Mouse (Mus musculus): ENCODE data around the gene Igfn1.

GRCm38 (mm10) chr1:135918644-135919407 is 87.3 kb downstream of the Igfn1 start, which contains the start of gene Pkp1:
- peak; percentile 97 for TF ChIP-seq POLR2A (IDR thresholded peaks at IDR 0.05; ENCODE audit: insufficient read length, low read depth)
- TF ChIP-seq E2F4 (IDR thresholded peaks at IDR 0.05; ENCODE audit: insufficient read depth), result no peak
- no peak for TF ChIP-seq TCF12 (IDR thresholded peaks at IDR 0.05; ENCODE audit: insufficient read depth, poor library complexity, severe bottlenecking)
- TF ChIP-seq MYOG (IDR thresholded peaks at IDR 0.05; ENCODE audit: control insufficient read depth in 1 of 3, insufficient read depth in 1 of 3, insufficient read length in 2 of 3, low read depth in 2 of 3), result peak in 1 of 3 experiments; percentile 69
- TF ChIP-seq MYOD1 (IDR thresholded peaks at IDR 0.05; ENCODE audit: control insufficient read depth in 1 of 3, insufficient read length in 2 of 3, low read depth in 2 of 3), result peak in 1 of 3 experiments; percentile 52
- TF ChIP-seq USF1 (IDR thresholded peaks at IDR 0.05; ENCODE audit: low read depth), result no peak
- no peak for TF ChIP-seq TCF3 (IDR thresholded peaks at IDR 0.05; ENCODE audit: insufficient read length, low read depth)
- TF ChIP-seq MAX (IDR thresholded peaks at IDR 0.05; ENCODE audit: low read depth), result no peak
- TF ChIP-seq POLR2AphosphoS2 (IDR thresholded peaks at IDR 0.05; ENCODE audit: insufficient read length, low read depth), result peak; percentile 98
- TF ChIP-seq CEBPB (IDR thresholded peaks at IDR 0.05; ENCODE audit: insufficient read depth, poor library complexity, severe bottlenecking), result no peak
- no peak for TF ChIP-seq SRF (IDR thresholded peaks at IDR 0.05; ENCODE audit: control insufficient read depth, insufficient read length, low read depth)
